Mouse (Mus musculus): ENCODE measurements around the gene Krba1.

The Krba1 gene

GRCm38 (mm10) chr6:48446896-48447295, 51.5 kb downstream of the Krba1 start:
- DNase-seq (ENCODE audit: extremely low read depth, insufficient read length, low spot score) = no peak

- DNase-seq (ENCODE audit: extremely low read depth, insufficient read length, low spot score) = no peak
These were observed 52.5 kb downstream of the Krba1 start, which contains the start of gene Sspo for GRCm38 (mm10) chr6:48447929-48448328. Gene Sspo (plus strand): TSS chr6:48448229.

- DNase-seq (ENCODE audit: extremely low read depth, insufficient read length, low spot score) = no peak
These were observed 53.1 kb downstream of the Krba1 start for GRCm38 (mm10) chr6:48448527-48448926.

GRCm38 (mm10) chr6:48452151-48452550, 56.8 kb downstream of the Krba1 start:
- no peak for DNase-seq (ENCODE audit: extremely low read depth, insufficient read length, low spot score)

GRCm38 (mm10) chr6:48452771-48453170, 57.4 kb downstream of the Krba1 start:
- DNase-seq (ENCODE audit: extremely low read depth, insufficient read length, low spot score) = no peak

- no peak for DNase-seq (ENCODE audit: extremely low read depth, insufficient read length, low spot score)
These were observed 69.7 kb downstream of the Krba1 start for GRCm38 (mm10) chr6:48464966-48465679.

- DNase-seq (ENCODE audit: extremely low read depth, insufficient read length, low spot score) = no peak
These were observed 71.3 kb downstream of the Krba1 start for GRCm38 (mm10) chr6:48466715-48467114.

- DNase-seq (ENCODE audit: extremely low read depth, insufficient read length, low spot score) = no peak
These were observed 72.1 kb downstream of the Krba1 start for GRCm38 (mm10) chr6:48467490-48467889.
